Mouse (Mus musculus): Measurements from ENCODE around the gene Ralgds. TPM values are rescaled to one million over a fixed set of nuclear protein-coding genes. Genes with fewer than 3 reads are reported as not detected.
A peak's percentile ranks its signal among the peaks of the same experiment; 100 is the strongest.

Ralgds gene
- polyA plus RNA-seq, 1 experiment from 2014 or later: 93.2 TPM

DNA sequence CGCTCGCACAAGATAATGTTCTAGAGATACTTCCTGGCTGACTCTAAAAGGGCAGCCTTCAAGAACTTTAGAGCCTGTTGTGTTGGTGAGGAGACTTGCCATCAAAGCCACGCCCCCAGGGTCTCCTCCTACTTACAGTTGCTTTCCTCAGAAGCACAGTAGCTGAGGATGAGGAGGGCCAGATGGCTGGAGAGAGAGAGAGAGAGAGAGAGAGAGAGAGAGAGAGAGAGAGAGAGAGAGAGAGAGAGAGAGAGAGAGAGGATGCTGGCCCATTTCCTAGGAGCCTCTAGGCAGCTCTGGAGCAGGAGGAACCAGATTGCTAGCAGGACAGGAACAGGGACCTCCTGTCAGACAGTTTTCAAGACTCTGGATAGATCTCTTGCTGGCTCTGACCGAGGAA is 23.2 kb downstream of the Ralgds start:
- H3K9ac ChIP-seq: no peak overlapping the region
- H3K9me3 ChIP-seq: no peaks in the 10 kb centered on the region
- H3K36me3 ChIP-seq: no peaks in the 10 kb centered on the region
- ATAC-seq (ENCODE audit: low FRiP score, low read depth): no peak
- no peaks in the 10 kb centered on the region for H3K27me3 ChIP-seq
- 65% methylated on average over 4 of the region's 4 CpGs for WGBS
- H3K4me1 ChIP-seq (replicated peaks): peaks cover 96% of the 10 kb centered on the region
- H3K27ac ChIP-seq (replicated peaks): peak overlapping the region; percentile 82
- H3K4me3 ChIP-seq: no peak overlapping the region
- peak overlapping the region; percentile 67; the same call in 1 of the 2 replicates for H3K4me2 ChIP-seq

DNA sequence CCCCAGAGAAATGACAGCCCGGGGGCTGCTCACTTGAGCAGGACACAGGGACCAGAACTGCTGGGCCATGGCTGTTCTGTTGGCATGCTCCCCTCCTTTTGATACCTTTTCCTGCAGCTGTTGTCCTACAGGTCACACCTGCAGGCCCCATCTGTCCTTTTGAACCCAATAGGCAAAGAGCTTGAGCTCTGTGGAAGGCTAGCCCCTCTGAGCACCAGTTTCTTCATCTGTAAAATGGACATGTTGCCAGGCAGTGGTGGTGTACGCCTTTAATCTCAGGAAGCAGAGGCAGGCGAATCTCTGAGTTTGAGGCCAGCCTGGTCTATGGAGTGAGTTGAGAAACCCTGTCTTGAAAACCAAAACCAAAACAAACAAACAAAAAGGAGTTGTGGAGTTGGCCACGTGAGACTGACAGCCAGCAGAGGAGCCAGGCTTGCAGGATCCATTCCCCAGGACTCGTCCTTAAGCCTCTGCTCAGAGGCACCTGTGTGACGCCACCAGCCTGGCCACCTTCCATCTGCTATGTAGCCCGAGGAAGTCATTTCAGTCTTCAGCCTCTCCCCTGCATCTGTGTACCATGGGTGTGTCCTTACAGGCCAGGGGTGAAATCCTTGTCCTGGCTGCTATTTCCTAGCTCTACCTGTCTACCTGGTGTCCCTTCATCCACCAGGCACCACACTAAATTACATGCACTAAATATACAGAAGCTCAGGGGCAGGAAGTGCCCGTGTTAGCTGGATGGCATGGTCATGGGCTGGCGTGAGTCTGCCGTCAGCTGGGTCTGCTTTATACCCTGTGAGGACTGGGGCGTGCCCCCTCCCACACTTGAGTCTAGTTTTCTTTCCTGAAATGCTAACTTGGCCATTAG is 24.1 kb downstream of the Ralgds start:
- H3K27me3 ChIP-seq: no peaks in the 10 kb centered on the region
- no peaks in the 10 kb centered on the region for H3K9me3 ChIP-seq
- no peak for ATAC-seq (ENCODE audit: low FRiP score, low read depth)
- H3K4me1 ChIP-seq (replicated peaks): peaks cover 89% of the 10 kb centered on the region
- no peak overlapping the region for H3K4me2 ChIP-seq
- H3K9ac ChIP-seq: no peak overlapping the region
- H3K36me3 ChIP-seq: peaks cover 2% of the 10 kb centered on the region
- H3K27ac ChIP-seq (replicated peaks): peak overlapping the region; percentile 42
- WGBS: 68% methylated on average over 11 of the region's 11 CpGs
- no peak overlapping the region for H3K4me3 ChIP-seq

DNA sequence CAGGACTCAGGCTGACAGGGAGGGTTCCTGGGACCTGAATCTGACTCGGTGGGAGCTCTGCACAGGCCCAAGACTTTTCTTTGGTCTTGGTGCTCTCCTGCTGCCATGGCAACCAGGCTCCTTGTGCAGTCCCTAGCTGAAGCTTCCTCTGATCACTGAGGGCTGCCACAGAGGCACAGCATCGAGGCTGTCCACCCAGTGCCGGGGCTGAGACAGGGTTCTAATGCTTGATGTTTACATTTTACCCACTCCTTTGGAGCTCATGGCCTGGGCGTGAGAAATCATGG is 24.7 kb downstream of the Ralgds start:
- WGBS: 21% methylated on average over 4 of the region's 4 CpGs
- ATAC-seq (ENCODE audit: low FRiP score, low read depth): no peak
- no peak overlapping the region for H3K9ac ChIP-seq
- no peak overlapping the region for H3K4me2 ChIP-seq
- peaks cover 8% of the 10 kb centered on the region for H3K36me3 ChIP-seq
- no peaks in the 10 kb centered on the region for H3K9me3 ChIP-seq
- no peaks in the 10 kb centered on the region for H3K27me3 ChIP-seq
- H3K4me1 ChIP-seq (replicated peaks): peaks cover 83% of the 10 kb centered on the region
- H3K4me3 ChIP-seq: no peak overlapping the region
- no peak overlapping the region for H3K27ac ChIP-seq (replicated peaks)

DNA sequence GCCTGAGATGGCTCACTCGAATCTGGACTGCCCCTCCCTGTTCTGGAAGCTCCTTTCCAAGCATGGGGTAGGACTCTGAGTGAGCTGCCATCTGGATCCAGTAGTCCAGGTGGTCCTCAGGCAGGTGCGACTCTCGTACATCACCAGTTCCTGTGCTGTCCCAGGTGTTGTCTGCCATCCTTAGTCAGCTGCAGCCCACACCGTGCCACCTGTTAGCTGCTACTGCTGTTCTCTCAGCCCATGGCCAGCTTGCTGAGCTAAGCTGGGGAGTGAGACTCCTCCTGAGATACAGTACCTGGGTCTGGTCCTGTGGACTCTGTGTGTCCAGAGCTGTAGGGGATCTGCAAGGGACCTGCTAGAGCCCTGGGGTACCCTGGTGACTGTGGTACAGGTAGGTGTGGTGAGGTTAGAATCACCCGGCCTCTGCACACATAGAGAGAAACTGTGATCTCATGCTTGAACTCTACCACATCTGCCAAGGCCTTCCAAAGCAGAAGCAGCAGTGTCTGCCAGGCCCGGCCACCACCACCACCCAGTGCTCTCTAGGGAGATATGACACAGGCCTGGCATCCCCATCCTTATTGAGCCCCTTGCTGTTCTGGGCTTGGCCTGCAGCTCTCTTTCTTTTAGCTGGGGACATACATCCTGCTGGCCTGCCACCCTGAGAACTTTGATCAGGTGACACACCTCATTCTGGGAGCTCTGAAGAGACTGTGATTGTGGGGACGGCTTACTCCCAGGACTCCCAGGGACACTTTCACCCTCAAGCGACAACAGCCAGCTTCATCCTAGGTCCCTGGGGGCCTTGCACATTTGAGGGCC is 25.3 kb downstream of the Ralgds start:
- Histone ChIP-seq H3K36me3 (peaks cover 12% of the 10 kb centered on the region), H3K9ac (no peak overlapping the region), H3K4me1 (replicated peaks) (peaks cover 77% of the 10 kb centered on the region), H3K27ac (replicated peaks) (peak overlapping the region; percentile 80), H3K9me3 (no peaks in the 10 kb centered on the region), H3K4me2 (no peak overlapping the region), H3K4me3 (no peak overlapping the region), H3K27me3 (no peaks in the 10 kb centered on the region)
- ATAC-seq (ENCODE audit: low FRiP score, low read depth): no peak
- 58% methylated on average over 8 of the region's 8 CpGs for WGBS

DNA sequence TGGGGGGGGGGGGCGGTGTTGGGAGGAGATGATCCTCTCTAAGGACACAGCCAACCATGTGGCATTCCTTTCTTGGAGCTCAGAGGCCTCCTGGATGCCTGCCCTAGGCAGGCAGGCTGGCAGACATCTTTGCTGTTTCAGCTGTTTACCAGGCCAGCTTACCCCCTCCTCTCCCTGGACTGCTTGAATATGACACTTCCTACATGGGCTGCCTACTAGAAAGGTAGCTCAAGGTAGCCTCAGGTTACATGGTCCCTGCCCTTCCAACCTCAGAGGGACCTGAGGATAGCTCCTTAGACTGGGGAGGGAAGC is 25.8 kb downstream of the Ralgds start:
- H3K27ac ChIP-seq (replicated peaks): peak overlapping the region; percentile 80
- WGBS: 50% methylated on average over 1 of the region's 1 CpGs
- ATAC-seq (ENCODE audit: low FRiP score, low read depth): no peak
- no peaks in the 10 kb centered on the region for H3K9me3 ChIP-seq
- H3K27me3 ChIP-seq: no peaks in the 10 kb centered on the region
- peaks cover 18% of the 10 kb centered on the region for H3K36me3 ChIP-seq
- no peak overlapping the region for H3K4me2 ChIP-seq
- peaks cover 71% of the 10 kb centered on the region for H3K4me1 ChIP-seq (replicated peaks)
- H3K4me3 ChIP-seq: no peak overlapping the region
- no peak overlapping the region for H3K9ac ChIP-seq

DNA sequence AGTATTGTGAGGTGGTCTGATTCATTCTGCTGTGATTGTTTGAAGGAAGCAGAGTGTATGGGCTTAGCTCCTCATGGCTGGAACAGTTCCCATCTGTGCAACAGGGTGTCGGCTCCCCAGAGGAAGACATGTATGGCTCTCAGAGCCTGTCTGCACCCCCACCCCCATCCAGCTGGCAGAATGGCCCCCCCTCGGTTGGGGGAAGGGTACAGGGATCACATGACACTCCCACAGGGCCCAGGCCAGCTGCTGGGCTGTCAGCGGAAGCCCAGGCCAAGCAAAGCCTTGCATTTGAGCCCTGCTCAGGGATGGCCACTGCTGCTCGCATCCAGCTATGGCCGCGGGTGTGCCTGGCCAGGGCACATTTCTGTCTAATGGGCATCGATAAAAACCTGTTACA is 26.3 kb downstream of the Ralgds start:
- peak overlapping the region; percentile 80 for H3K27ac ChIP-seq (replicated peaks)
- no peak overlapping the region for H3K4me3 ChIP-seq
- no peaks in the 10 kb centered on the region for H3K9me3 ChIP-seq
- peak; percentile 49 for ATAC-seq (ENCODE audit: low FRiP score, low read depth)
- peaks cover 22% of the 10 kb centered on the region for H3K36me3 ChIP-seq
- peak overlapping the region; percentile 16; the same call in 1 of the 2 replicates for H3K9ac ChIP-seq
- H3K4me1 ChIP-seq (replicated peaks): peaks cover 67% of the 10 kb centered on the region
- H3K27me3 ChIP-seq: no peaks in the 10 kb centered on the region
- H3K4me2 ChIP-seq: no peak overlapping the region
- WGBS: 27% methylated on average over 7 of the region's 7 CpGs

DNA sequence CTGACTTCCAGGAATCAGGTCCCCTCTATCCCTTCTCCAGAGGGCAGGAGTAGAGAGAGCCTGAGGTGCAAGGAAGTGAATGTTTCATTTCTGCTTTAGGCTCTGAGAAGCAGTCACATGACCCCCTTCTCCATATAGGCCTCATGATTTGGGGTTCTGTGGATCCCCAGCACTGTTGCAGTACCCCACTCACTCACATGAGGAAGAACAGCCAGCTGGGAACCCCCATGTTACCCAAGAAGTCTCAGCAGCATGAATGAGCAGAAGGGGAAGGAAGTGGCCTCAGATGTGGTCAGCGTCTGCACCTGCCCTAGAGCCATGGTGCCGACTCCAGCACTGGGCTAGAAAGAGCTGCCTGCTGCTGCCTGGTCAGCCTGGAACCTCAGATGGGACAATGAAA is 27.0 kb downstream of the Ralgds start:
- H3K27ac ChIP-seq (replicated peaks): peak overlapping the region; percentile 80
- peaks cover 60% of the 10 kb centered on the region for H3K4me1 ChIP-seq (replicated peaks)
- H3K4me2 ChIP-seq: no peak overlapping the region
- ATAC-seq (ENCODE audit: low FRiP score, low read depth): no peak
- peaks cover 29% of the 10 kb centered on the region for H3K36me3 ChIP-seq
- H3K4me3 ChIP-seq: no peak overlapping the region
- no peaks in the 10 kb centered on the region for H3K9me3 ChIP-seq
- WGBS: 83% methylated on average over 2 of the region's 2 CpGs
- H3K27me3 ChIP-seq: no peaks in the 10 kb centered on the region
- no peak overlapping the region; the same call in 1 of the 2 replicates for H3K9ac ChIP-seq

DNA sequence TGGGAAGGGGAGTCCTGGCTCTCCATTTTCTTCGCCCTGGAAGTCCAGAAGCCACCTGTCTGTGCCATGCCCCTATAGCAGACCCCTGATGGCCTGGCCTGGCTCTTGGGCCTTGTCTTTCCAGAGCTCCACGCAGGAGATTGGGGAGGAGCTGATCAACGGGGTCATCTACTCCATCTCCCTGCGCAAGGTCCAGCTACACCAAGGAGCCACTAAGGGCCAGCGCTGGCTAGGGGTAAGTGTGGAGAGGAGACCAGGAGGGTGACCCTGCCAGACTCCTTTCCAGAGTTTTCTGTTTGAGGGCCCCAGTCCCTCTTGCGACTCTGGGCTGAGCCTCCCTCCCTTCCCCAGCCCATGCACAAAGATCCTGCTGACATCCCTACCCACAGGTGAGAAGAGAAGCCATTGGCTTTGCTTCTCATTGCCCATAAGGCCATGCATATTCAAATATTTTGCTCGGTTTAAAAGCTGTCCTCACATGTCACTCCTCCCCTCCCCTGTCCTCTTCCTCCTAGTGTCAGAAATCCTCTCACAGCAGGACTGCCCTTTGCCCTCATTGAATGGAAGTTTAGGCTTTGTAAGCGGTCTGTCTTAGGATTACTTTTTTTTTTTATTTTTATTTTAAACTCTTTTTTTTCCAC is 27.8 kb downstream of the Ralgds start:
- WGBS: 81% methylated on average over 8 of the region's 8 CpGs
- Histone ChIP-seq H3K4me2 (no peak overlapping the region), H3K4me3 (no peak overlapping the region), H3K9me3 (no peaks in the 10 kb centered on the region), H3K27me3 (no peaks in the 10 kb centered on the region), H3K36me3 (peaks cover 37% of the 10 kb centered on the region), H3K4me1 (replicated peaks) (peaks cover 52% of the 10 kb centered on the region), H3K27ac (replicated peaks) (peak overlapping the region; percentile 80; the same call in 1 of the 2 replicates), H3K9ac (no peak overlapping the region)
- no peak for ATAC-seq (ENCODE audit: low FRiP score, low read depth)

DNA sequence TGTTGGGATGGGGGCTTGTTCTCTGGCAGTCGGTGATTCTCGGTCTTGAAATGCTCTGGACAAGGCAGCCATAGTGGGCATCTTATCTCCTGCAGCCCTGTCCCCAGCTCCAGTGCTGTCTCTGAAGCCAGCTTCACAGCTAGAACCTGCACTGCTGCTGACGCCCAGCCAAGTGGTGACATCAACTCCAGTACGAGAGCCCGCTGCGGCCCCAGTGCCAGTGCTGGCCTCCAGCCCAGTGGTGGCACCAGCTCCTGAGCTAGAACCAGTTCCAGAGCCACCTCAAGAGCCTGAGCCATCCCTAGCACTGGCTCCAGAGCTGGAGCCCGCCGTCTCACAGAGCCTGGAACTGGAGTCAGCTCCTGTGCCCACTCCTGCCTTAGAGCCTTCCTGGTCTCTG is 31.0 kb downstream of the Ralgds start:
- no peak overlapping the region for H3K9ac ChIP-seq
- H3K4me2 ChIP-seq: no peak overlapping the region
- H3K4me1 ChIP-seq (replicated peaks): peaks cover 25% of the 10 kb centered on the region
- H3K36me3 ChIP-seq: peaks cover 63% of the 10 kb centered on the region
- no peak overlapping the region for H3K27ac ChIP-seq (replicated peaks)
- 78% methylated on average over 8 of the region's 8 CpGs for WGBS
- H3K27me3 ChIP-seq: no peaks in the 10 kb centered on the region
- H3K4me3 ChIP-seq: no peak overlapping the region
- no peaks in the 10 kb centered on the region for H3K9me3 ChIP-seq
- ATAC-seq (ENCODE audit: low FRiP score, low read depth): no peak

DNA sequence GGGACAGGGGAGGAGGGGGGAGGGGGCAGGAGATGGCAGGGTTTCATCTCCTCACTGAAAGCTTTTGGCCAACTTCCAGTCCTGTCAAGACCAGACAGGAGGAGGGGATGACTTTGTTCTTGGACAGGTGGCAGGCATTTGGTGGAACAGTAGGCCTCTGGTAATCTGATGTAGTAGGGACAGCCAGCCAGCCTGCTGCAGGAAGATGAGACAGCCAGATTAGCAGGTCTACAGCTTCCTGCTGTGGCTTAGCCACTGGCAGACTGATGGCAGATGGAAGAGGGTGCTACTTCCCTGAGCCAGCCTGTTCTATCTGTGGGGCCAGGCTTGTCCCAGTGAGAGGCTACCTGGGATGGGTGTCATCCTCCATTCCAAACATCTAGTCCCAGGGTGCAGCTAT is 33.1 kb downstream of the Ralgds start:
- Histone ChIP-seq H3K27me3 (no peaks in the 10 kb centered on the region), H3K36me3 (peaks cover 84% of the 10 kb centered on the region), H3K9me3 (no peaks in the 10 kb centered on the region), H3K27ac (replicated peaks) (peak overlapping the region; percentile 47; the same call in 1 of the 2 replicates), H3K4me2 (no peak overlapping the region), H3K9ac (no peak overlapping the region), H3K4me1 (replicated peaks) (0 out of 2 replicates have a peak, but pooled peaks cover 5% of the 10 kb centered on the region), H3K4me3 (no peak overlapping the region)
- ATAC-seq (ENCODE audit: low FRiP score, low read depth): no peak

DNA sequence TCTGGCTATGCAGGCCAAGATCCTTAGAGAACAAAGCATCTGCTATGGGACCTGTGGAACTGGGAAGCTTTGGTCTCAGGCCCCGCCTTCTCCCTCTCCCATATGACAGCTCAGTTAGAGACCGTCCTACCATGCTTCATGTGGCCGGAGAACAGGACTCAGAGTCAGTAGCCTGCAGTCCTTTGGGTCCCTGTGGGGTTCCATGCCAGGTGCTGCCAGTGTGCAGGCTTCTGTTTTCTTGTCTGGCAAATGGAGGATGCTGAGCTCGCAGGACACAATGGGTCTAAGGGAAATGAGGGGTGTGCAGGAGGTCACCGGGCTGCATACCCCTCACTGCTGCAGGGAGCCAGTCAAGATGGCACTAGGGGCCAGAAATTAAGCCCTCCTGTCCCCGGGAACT is 33.6 kb downstream of the Ralgds start:
- H3K27ac ChIP-seq (replicated peaks): peak overlapping the region; percentile 47; the same call in 1 of the 2 replicates

More for the DNA sequence above, 33.6 kb downstream of the Ralgds start:
- Histone ChIP-seq H3K9me3 (no peaks in the 10 kb centered on the region), H3K27me3 (no peaks in the 10 kb centered on the region), H3K4me3 (no peak overlapping the region), H3K4me2 (no peak overlapping the region), H3K4me1 (replicated peaks) (0 out of 2 replicates have a peak, but pooled peaks cover 5% of the 10 kb centered on the region), H3K9ac (no peak overlapping the region), H3K36me3 (peaks cover 89% of the 10 kb centered on the region)
- 59% methylated on average over 6 of the region's 6 CpGs for WGBS
- no peak for ATAC-seq (ENCODE audit: low FRiP score, low read depth)
